Mouse (Mus musculus) ES-Bruce4 (cell line): ENCODE results near the gene Ncl.

Experiments used
- CTCF ChIP-seq: IDR thresholded peaks from one replicate; pipeline ENCODE4 v1.8.1; 2011; ENCODE audit warnings: low read depth, low read length
- EP300 ChIP-seq: IDR thresholded peaks from 2 replicates; pipeline ENCODE4 v1.6.1; 2011; ENCODE audit warnings: low read depth, low read length; ENCODE audit not compliant: insufficient read depth
- POLR2A ChIP-seq: IDR thresholded peaks from one replicate; pipeline ENCODE4 v1.8.1; 2011; ENCODE audit warnings: low read length; ENCODE audit not compliant: insufficient read depth

- TF ChIP-seq CTCF: peak; percentile 65
- TF ChIP-seq EP300: peak; percentile 74
- TF ChIP-seq POLR2A: no peak
Observed at GRCm38 (mm10) chr1:86301221-86302091, 57.7 kb downstream of the Ncl start.
